Mouse (Mus musculus) Muller cell, postnatal 12 days (primary cell): ENCODE measurements at regions not wholly inside any gene's neighbourhood (a gene's known extent, or its start where the extent isn't known, plus 50 kb on each side); places are given as distances from the start of the nearest gene placed in this dataset.
"Not testable (repeated sequence)": the region's sequence is repeated elsewhere in the genome, so short reads cannot be mapped to it uniquely, and the experiment has no call there.

Experiments used
- DNase-seq: peaks from one replicate; pipeline ENCODE4 v3.0.0-alpha.2; 2015; ENCODE audit errors: inconsistent ontology term

DNA sequence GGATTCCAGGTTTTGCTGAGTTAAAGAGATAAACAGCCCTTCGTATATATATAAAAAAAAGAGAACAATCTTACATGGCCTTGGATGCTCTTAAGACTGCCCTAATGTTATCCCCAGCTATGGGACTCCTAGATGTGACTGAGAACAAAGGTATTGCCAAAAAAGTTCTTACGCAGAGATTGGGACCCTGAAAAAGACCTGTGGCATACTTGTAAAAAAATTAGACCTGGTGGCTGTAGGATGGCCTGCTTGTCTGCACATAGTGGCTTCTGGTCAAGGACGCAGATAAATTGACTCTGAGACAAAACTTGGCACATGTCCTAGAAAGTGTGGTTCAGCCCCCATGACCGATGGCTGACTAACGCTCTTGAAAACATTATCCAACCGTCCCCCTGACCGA is 283.1 kb downstream of the Mtrr start:
- not testable (repeated sequence) for DNase-seq

DNA sequence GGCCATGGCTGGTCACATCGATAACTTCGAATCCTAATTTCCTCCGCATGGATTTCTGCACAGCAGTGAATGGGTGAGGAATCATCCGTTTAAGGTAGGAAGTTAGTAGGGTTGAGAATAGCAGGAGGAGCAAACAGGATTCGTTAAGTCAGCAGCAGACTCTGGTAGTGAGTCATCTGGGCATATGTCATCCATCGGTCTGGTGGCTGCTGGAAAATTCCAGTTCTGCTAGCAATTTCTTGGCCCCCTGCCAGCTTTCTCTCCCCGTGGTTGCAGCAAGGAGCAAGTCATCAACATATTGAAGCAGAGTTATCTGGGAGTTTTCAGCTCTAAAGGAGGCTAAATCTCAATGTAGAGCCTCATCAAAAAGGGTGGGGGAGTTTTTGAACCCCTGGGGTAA is 323.7 kb downstream of the Mtrr start:
- peak; percentile 65 for DNase-seq
